Mouse (Mus musculus) macrophage (primary cell): ENCODE results near the gene Vrk2. TPM values are rescaled to one million over a fixed set of nuclear protein-coding genes. Genes with fewer than 3 reads are reported as not detected.

Source experiments
- polyA plus RNA-seq: library from polyadenylated mRNA; stranded (reverse); fragments of 250-400 nt; gene quantifications from 3 replicates; pipeline ENCODE4 v1.2.4, GENCODE M21; 2018; ENCODE audit warnings: inconsistent platforms

The Vrk2 gene
- polyA plus RNA-seq, 1 experiment from 2014 or later, result 39.5 TPM

Other genes starting within 250 kb of the Vrk2 start
- gene Fancl, start 207.9 kb downstream of the Vrk2 start, polyA plus RNA-seq, result 3.9 to 9.7 TPM (median 5.5 TPM) in 3 replicates
- gene Gm6899, start 758 bp downstream of the Vrk2 start, polyA plus RNA-seq, result not detected in 3 replicates